Mouse (Mus musculus) heart, adult 2 months (tissue): Measurements from ENCODE around the gene Krt81. TPM values are rescaled to one million over a fixed set of nuclear protein-coding genes. Genes with fewer than 3 reads are reported as not detected.

ENCODE experiments used
- DNase-seq, 2 experiments: peaks; one replicate each; pipeline ENCODE4 v3.0.0; 2021
- H3K27ac ChIP-seq: fragments of 200-600 bp; 2 replicates; pipeline ENCODE4 v1.8.1; 2022
- H3K27me3 ChIP-seq: fragments of 200-500 bp; 2 replicates; pipeline ENCODE4 v1.6.1; 2012; ENCODE audit warnings: mild to moderate bottlenecking, low read length, inconsistent platforms, mixed read lengths; ENCODE audit not compliant: control insufficient read depth, insufficient read depth
- H3K36me3 ChIP-seq: fragments of 200-500 bp; 2 replicates; pipeline ENCODE4 v1.6.1; 2012; ENCODE audit warnings: low read length, inconsistent platforms; ENCODE audit not compliant: control insufficient read depth, insufficient read depth
- H3K4me1 ChIP-seq: fragments of 200-500 bp; 2 replicates; pipeline ENCODE4 v1.6.1; 2011; ENCODE audit warnings: low read length; ENCODE audit not compliant: control insufficient read depth, insufficient read depth
- H3K4me3 ChIP-seq: fragments of 200-600 bp; 2 replicates; pipeline ENCODE4 v1.8.1; 2022
- H3K79me2 ChIP-seq: fragments of 200-500 bp; replicated peaks from 2 replicates; pipeline ENCODE4 v1.6.1; 2012; ENCODE audit warnings: mild to moderate bottlenecking, inconsistent platforms, low read length, moderate library complexity, mixed read lengths; ENCODE audit not compliant: control insufficient read depth, insufficient read depth
- H3K9ac ChIP-seq: fragments of 200-500 bp; 2 replicates; pipeline ENCODE4 v1.6.1; 2012; ENCODE audit warnings: low read depth, mild to moderate bottlenecking, control low read depth, inconsistent platforms, low read length, mixed read lengths
- CTCF ChIP-seq: fragments of 200-600 bp; IDR thresholded peaks from 2 replicates; pipeline ENCODE4 v1.8.1; 2022; ENCODE audit warnings: antibody characterized with exemption, mild to moderate bottlenecking, moderate library complexity
- EP300 ChIP-seq: fragments of 200-500 bp; IDR thresholded peaks from 2 replicates; pipeline ENCODE4 v1.6.1; 2011; ENCODE audit warnings: low read depth, low read length, control low read depth; ENCODE audit not compliant: insufficient read depth
- POLR2A ChIP-seq: fragments of 200-500 bp; IDR thresholded peaks from 2 replicates; pipeline ENCODE4 v1.6.1; 2011; ENCODE audit warnings: mild to moderate bottlenecking, low read depth, low read length, control low read depth; ENCODE audit not compliant: insufficient read depth
- WGBS: fragments of 180-500 bp; shearing (Covaris S2); methylation state at CpG from one replicate; pipeline ENCODE4 v1.1.7; 2018; 5-methylcytosine and 5-hydroxymethylcytosine counted together
- intact Hi-C: fragments of 180-260 bp; cut with DNase I; formaldehyde crosslinking; loops from one replicate; pipeline ENCODE4 v1.15.1; 2025
- polyA plus RNA-seq: library from polyadenylated mRNA; depleted of rRNA; stranded (reverse); fragments of >200 nt; gene quantifications from 2 replicates; pipeline ENCODE4 v1.2.3, GENCODE M21; 2012
- total RNA-seq, 2 experiments: library from RNA; stranded (reverse); gene quantifications; 2 replicates each; pipeline ENCODE4 v1.2.3; 2021

The Krt81 gene
- total and polyA plus RNA-seq, 3 experiments: not detected

DNA sequence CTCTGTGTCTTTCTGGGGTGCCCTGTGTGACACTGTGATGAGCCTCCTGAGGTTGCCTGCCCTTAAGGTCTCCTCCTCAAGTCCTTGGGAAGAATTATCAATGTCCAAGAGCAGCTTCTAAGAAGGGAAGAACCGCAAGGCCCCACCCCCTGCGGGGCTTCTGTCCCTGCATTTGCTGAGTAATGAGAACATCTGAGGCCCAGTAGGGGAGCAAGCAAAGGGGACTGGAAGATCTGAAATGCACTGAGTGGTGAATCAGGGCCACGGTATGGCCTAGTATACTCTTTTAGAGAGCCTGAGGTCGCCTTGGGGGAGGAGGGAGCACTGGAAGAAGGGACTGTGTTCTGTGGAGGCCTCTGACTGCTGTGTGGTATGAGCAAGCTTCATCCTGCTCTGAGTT is 18.5 kb upstream of the Krt81 start:
- Histone ChIP-seq H3K4me3 (no peak overlapping the region), H3K4me1 (no peaks in the 10 kb centered on the region), H3K79me2 (no peaks in the 10 kb centered on the region), H3K9ac (no peak overlapping the region), H3K27ac (no peak overlapping the region), H3K36me3 (no peaks in the 10 kb centered on the region), H3K27me3 (no peaks in the 10 kb centered on the region)
- DNase-seq: no peak
- intact Hi-C loops: no loop called here
- 40% methylated on average over 4 of the region's 4 CpGs for whole genome bisulfite sequencing
- TF ChIP-seq EP300 (no peak), POLR2A (no peak), CTCF (no peak)

DNA sequence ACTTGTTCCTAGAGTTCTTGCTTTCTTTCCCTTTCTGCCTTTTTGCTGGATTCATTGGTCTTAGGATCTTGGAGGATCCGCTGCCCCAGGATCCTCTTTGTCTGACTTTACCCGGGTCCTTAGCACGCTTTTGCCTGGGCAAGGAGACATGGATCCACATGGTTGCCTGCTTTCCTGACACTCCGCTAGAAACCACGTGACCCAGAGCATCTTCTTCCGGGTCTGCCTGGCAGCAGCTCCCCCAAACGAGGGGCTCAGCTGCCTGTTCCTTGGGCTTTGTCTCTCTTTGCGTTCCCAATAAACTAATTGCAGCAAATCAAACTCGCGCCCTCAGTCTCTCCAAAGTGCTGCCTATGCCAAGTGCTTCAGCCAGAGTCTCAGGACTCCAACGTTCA is 16.1 kb upstream of the Krt81 start:
- Histone ChIP-seq H3K27ac (no peak overlapping the region), H3K36me3 (no peaks in the 10 kb centered on the region), H3K4me1 (no peaks in the 10 kb centered on the region), H3K4me3 (no peak overlapping the region), H3K9ac (no peak overlapping the region), H3K27me3 (no peaks in the 10 kb centered on the region), H3K79me2 (no peaks in the 10 kb centered on the region)
- intact Hi-C loops: no loop called here
- no peak for DNase-seq
- 29% methylated on average over 11 of the region's 11 CpGs for WGBS
- no peak for TF ChIP-seq EP300
- TF ChIP-seq POLR2A: no peak
- TF ChIP-seq CTCF: no peak

DNA sequence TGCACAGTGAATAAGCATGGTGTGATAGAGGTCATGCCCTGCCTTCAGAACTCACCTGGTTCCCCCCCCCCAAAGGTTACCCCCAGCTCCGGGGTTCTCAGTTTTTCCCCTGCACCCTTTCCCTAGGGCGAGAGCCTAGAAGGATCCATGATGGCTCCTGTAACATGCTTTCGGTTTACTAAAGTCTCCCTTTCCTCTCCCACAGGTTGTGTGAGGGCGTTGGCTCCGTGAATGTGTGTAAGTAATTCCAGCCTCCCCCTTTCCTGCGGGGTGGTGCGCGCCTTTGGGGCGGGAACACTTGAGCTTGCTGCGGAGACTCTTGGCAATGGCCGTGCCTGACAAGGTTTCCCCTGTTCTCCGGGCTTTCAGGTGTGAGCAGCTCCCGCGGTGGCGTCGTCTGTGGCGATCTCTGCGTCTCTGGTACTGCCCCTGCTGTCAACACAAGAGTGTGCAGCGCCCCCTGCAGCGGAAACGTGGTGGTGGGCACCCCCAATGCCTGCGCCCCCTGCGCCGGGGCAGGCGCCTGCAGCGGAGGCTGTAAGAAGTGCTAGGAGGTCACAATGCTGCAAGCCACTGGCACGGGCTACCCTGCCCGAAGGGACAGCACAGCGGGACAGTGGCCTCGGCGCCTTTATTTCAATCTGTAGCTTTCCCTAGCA is 15.6 kb upstream of the Krt81 start:
- 8% methylated on average over 31 of the region's 31 CpGs for WGBS
- Histone ChIP-seq H3K27me3 (no peaks in the 10 kb centered on the region), H3K4me3 (peak overlapping the region; percentile 26; the same call in 1 of the 2 replicates), H3K36me3 (no peaks in the 10 kb centered on the region), H3K79me2 (no peaks in the 10 kb centered on the region), H3K4me1 (no peaks in the 10 kb centered on the region), H3K27ac (no peak overlapping the region), H3K9ac (no peak overlapping the region)
- no peak for TF ChIP-seq POLR2A
- peak; percentile 57 for TF ChIP-seq CTCF
- DNase-seq: peak; percentile 35 to 50
- intact Hi-C loops: no loop called here

DNA sequence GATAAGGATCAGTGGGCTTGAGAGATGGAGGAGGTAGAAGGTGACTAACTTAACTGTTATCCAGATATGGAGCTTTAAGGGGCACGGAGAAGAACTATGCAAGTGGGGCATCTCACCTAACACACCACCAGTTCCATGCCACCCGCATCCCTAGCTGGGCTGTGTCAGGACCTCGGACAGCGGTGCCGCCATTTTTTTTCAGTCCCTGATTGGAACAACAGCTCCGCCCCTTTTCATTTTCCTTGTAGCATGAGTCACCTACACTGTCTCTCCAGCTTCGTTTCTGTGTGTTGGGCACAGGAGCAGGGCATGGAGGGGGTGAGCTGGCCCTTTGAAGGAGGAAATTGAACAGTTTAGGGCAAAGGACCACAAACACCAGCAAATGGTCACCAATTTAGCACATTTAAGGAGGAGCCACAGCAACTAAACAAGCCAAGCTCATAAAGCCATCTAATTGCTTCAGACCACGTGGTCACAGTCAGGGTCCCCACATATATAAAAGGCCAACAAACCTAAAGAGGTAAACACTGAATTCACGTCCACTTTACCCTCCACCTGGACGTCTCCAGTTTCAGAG is 9.5 kb upstream of the Krt81 start, which contains the start of gene Krt86:
Gene Krt86 (plus strand): TSS at position 527 of the 577 bp plus-strand sequence.
- Histone ChIP-seq H3K79me2 (no peaks in the 10 kb centered on the region), H3K4me1 (no peaks in the 10 kb centered on the region), H3K36me3 (no peaks in the 10 kb centered on the region), H3K27me3 (no peaks in the 10 kb centered on the region), H3K27ac (no peak within 1 kb of the TSS), H3K9ac (no peak within 1 kb of the TSS), H3K4me3 (no peak within 1 kb of the TSS)
- TF ChIP-seq CTCF: no peak
- TF ChIP-seq POLR2A: no peak
- TF ChIP-seq EP300: no peak
- WGBS: 22% methylated on average over 10 of the region's 10 CpGs
- intact Hi-C loops: no loop called here
- DNase-seq: no peak

DNA sequence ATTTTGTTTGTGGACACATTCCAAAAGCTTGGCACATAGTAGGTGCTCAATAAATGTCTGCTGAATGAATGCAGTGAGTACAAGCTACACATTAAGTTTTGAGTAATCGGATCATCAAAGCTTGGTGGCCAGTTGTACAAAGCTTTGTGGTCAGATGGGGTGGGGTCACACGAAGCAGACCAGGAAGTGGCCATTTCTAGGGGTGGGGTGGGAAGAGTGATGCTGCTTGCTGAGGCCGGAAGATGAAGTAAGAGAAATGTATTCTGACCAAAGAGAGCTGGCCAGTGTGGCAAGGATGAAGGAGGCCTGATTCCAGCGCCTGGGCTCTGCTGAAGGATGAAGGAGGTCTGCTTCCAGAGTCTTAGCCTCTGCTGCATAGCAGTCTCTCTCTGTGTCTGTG is 5.5 kb upstream of the Krt81 start:
- no peak for DNase-seq
- H3K79me2 ChIP-seq: no peaks in the 10 kb centered on the region
- no peak overlapping the region for H3K9ac ChIP-seq
- H3K4me3 ChIP-seq: no peak overlapping the region
- intact Hi-C loops: no loop called here
- no peak for TF ChIP-seq CTCF
- TF ChIP-seq EP300: no peak
- no peak for TF ChIP-seq POLR2A
- WGBS: 66% methylated on average over 4 of the region's 4 CpGs
- H3K36me3 ChIP-seq: no peaks in the 10 kb centered on the region
- no peaks in the 10 kb centered on the region for H3K4me1 ChIP-seq
- H3K27me3 ChIP-seq: no peaks in the 10 kb centered on the region
- H3K27ac ChIP-seq: no peak overlapping the region

DNA sequence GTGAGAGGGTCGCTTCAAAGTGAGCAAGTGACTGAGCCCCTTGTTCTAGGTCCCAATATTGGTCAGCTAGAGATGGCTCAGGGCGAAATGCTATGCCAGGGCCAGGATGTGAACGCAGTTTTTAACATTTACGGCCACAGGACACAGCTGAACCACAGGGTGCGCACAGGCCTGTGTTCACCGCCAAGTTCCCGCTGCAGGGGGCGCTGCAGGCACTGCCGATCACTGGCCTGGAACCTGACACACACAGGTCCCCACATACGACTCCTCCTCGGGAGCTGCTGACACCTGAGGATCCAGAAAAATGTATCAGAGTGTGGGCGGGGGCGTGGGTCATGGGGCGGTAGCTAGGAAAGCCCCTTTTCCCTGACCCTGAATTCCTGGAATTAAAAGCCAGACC is 4.3 kb downstream of the Krt81 start:
- intact Hi-C loops: no loop called here
- TF ChIP-seq POLR2A: no peak
- no peak for TF ChIP-seq CTCF
- DNase-seq: no peak
- Histone ChIP-seq H3K36me3 (no peaks in the 10 kb centered on the region), H3K4me1 (no peaks in the 10 kb centered on the region), H3K27me3 (no peaks in the 10 kb centered on the region), H3K27ac (no peak overlapping the region), H3K79me2 (no peaks in the 10 kb centered on the region), H3K9ac (no peak overlapping the region), H3K4me3 (no peak overlapping the region)
- WGBS: 80% methylated on average over 14 of the region's 14 CpGs
